Mouse (Mus musculus): ENCODE measurements around the gene Aldh5a1.

DNA sequence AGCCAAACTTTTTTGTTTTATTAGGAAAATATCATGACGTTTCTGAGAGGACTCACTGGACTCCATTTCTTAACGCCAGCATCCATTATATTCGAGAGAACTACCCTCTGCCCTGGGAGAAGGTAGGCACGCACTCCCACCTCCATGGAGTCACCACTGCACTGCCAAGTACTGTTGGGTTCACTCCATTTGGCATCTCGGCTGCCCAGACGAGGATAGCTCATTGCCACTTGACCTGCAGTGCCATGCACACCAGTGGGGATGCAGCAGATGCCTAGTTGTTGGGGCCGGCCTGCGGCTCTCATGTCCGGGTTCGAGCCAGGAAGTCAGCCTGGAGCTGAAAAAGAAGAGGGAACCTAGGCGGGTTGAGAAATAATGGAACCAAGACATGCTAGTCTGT, 17.6 kb upstream of the Aldh5a1 start:
- no peak for TF ChIP-seq CTCF (IDR thresholded peaks at IDR 0.05; ENCODE audit: insufficient read depth, low read length)
- no peak for TF ChIP-seq POLR2A (IDR thresholded peaks at IDR 0.05; ENCODE audit: borderline replicate concordance, extremely low read depth, low read depth, low read length)
